Mouse (Mus musculus): Measurements from ENCODE around the gene Carf.

The Carf gene

GRCm38 (mm10) chr1:60179932-60180783, 82.1 kb downstream of the Carf start, which contains the start of gene Nbeal1:
Nbeal1 (plus strand) TSS chr1:60180599.
- peak; percentile 100 for DNase-seq

GRCm38 (mm10) chr1:60180784-60181221, 82.8 kb downstream of the Carf start:
- no peak for DNase-seq

GRCm38 (mm10) chr1:60188454-60188853, 90.4 kb downstream of the Carf start:
- no peak for DNase-seq

- peak; percentile 28 for DNase-seq
These were observed 98.8 kb downstream of the Carf start for GRCm38 (mm10) chr1:60196813-60197212.

- peak; percentile 16 for DNase-seq
These were observed 101.0 kb downstream of the Carf start for GRCm38 (mm10) chr1:60199006-60199405.

Data from lung, postnatal 10 days (tissue).